Mouse (Mus musculus): ENCODE results near the gene Thg1l. TPM values are rescaled to one million over a fixed set of nuclear protein-coding genes. Genes with fewer than 3 reads are reported as not detected.
A peak's percentile ranks its signal among the peaks of the same experiment; 100 is the strongest.

Gene Thg1l
- total RNA-seq, 2 experiments from 2014 or later = 12.4 to 12.7 TPM

GRCm38 (mm10) chr11:45937478-45937877, 17.8 kb downstream of the Thg1l start:
- intact Hi-C loops (cut with DNase I) = no loop called here
- peak in 1 of 2 experiments; percentile 67 for DNase-seq (ENCODE audit: low spot score in 2 of 2)

GRCm38 (mm10) chr11:45932771-45933170, 22.5 kb downstream of the Thg1l start:
- intact Hi-C loops (cut with DNase I) = no loop called here
- DNase-seq (ENCODE audit: low spot score in 2 of 2) = no peak

DNA sequence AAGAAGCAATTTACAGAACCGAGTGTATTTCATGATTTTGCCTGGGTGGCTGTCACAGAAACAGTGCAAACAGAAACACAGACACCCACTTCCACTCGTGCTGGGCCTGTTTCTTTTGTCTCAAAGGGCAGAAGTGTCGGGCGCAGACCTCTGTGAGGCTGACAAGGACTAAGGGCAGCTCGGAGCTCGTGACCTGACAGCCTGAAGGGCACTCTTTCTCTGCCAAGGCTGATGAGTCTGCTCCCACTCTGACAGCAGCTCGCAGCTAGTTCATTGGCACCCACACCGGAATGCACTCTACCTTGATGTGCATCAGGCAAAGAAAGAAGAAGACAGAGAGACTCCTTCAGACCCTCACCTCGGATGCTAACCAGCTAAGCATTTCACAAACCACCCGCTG, 25.8 kb downstream of the Thg1l start:
- DNase-seq (ENCODE audit: low spot score in 2 of 2) = no peak
- intact Hi-C loops (cut with DNase I) = no loop called here

GRCm38 (mm10) chr11:45927456-45927855, 27.8 kb downstream of the Thg1l start:
- intact Hi-C loops (cut with DNase I) = loop anchor here (2.0 kb wide), 1 partner anchor 1317 kb away; no protein-coding TSS in a partner anchor
- no peak for DNase-seq (ENCODE audit: low spot score in 2 of 2)

- intact Hi-C loops (cut with DNase I) = loop anchor here (1.0 to 2.0 kb wide), 2 partner anchors 1316 to 1340 kb away; no protein-coding TSS in a partner anchor
- peak; percentile 79 to 85 for DNase-seq (ENCODE audit: low spot score in 2 of 2)
Observed at GRCm38 (mm10) chr11:45926640-45927082, 28.6 kb downstream of the Thg1l start.

- intact Hi-C loops (cut with DNase I) = no loop called here
Observed at GRCm38 (mm10) chr11:45925436-45925835, 29.9 kb downstream of the Thg1l start.

DNA sequence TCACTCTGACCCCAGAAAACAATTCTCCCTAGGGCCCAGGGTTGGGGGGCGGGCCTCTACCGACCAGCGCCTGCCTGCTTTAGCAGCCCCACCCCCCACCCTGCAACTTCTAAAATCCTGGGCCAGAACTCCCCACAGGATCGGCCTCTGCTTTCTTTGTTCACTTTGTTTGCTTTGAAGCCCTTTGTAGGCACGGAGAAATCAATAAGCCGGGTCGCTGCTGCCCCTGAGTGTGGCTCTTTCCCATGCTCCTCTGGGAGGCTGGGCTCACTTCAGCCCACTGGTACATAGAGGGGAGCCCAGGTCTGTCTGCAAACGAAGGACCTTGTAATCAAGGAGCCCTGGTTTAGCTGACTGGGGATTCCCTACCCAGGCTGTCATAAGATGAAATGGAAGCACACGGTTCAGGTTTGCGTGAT, 33.8 kb downstream of the Thg1l start:
- no peak for DNase-seq (ENCODE audit: low spot score in 2 of 2)
- intact Hi-C loops (cut with DNase I) = no loop called here

More at GRCm38 (mm10) chr11:45925436-45925835, 29.9 kb downstream of the Thg1l start:
- no peak for DNase-seq (ENCODE audit: low spot score in 2 of 2)

DNA sequence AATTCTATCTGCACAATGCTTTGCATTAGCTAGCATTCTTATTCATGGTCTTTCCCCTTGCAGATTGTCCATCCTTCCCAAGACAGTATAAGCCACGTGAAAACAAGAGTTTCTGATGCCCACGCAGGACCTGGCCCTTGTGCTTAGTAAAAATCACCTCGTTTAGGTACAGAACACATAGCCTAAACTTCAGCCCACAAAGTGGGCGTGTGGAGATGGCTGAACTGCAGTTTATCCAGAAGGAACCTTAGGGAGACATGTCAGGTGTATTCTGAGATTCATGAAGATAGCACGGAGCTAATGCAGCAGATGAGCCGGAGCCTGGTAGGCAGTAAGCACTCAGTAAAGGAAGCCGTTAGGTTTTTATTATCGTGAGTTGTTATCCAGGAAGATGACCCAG, 34.3 kb downstream of the Thg1l start:
- DNase-seq (ENCODE audit: low spot score in 2 of 2) = no peak
- intact Hi-C loops (cut with DNase I) = no loop called here

DNA sequence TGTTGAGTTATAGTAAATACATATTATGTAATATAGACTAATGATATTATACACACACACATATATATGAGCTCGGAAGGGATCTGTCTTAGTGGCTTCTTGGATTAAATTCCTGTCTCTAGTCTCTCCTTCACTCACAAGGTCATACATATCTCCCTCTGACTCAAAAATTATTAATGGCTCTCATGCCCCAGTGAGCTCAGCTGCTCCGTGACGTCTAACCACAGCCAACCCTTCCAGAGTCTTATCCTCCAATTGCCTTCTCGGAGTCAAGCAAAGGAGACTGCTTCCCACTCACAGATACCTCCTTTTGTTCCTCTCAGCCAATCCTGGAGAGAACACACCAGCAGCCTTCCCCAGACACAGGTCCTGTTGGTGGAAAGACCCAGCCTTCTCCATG, 36.5 kb downstream of the Thg1l start:
- intact Hi-C loops (cut with DNase I) = no loop called here
- no peak for DNase-seq (ENCODE audit: low spot score in 2 of 2)

GRCm38 (mm10) chr11:45918018-45918417, 37.3 kb downstream of the Thg1l start:
- no peak for DNase-seq (ENCODE audit: low spot score in 2 of 2)
- intact Hi-C loops (cut with DNase I) = no loop called here

GRCm38 (mm10) chr11:45916196-45916595, 39.1 kb downstream of the Thg1l start:
- intact Hi-C loops (cut with DNase I) = no loop called here
- DNase-seq (ENCODE audit: low spot score in 2 of 2) = no peak

DNA sequence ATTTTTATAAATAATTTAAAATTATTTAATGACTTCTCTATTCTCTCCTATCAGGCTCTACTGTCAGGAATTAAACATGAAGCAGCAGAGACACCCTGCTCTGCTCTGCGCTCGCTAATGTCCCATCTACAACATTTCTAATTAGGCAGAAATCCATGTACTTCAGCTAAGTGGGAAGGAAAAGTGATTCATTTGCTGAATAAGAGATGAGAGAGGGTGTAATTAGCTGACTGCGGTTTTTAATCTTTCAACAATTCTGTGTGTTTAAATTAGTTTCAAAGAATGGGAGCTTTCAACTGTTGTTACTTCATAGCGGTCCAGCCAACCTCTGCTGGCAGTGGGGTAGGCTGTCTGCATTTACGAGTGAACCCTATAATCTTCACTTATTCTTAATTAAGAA, 44.6 kb downstream of the Thg1l start:
- intact Hi-C loops (cut with DNase I) = no loop called here
- DNase-seq (ENCODE audit: low spot score in 2 of 2) = no peak

DNA sequence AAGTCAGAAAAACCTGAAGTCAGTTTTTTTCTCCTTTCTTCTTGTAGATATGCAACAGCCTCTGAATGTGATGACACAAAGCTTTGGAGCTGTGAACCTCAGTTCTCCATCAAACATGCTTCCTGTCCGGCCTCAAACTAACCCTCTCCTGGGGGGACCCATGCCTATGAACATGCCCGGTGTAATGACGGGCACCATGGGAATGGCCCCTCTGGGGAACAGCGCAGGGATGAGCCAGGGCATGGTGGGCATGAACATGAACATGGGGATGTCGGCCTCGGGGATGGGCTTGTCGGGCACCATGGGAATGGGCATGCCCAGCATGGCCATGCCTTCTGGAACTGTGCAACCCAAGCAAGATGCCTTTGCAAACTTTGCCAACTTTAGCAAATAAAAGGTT, 46.4 kb downstream of the Thg1l start:
- DNase-seq (ENCODE audit: low spot score in 2 of 2) = no peak
- intact Hi-C loops (cut with DNase I) = no loop called here

- DNase-seq (ENCODE audit: low spot score in 2 of 2) = no peak
Observed at GRCm38 (mm10) chr11:45908070-45908469, 47.2 kb downstream of the Thg1l start.

GRCm38 (mm10) chr11:45907301-45907700, 48.0 kb downstream of the Thg1l start:
- DNase-seq (ENCODE audit: low spot score in 2 of 2) = no peak
- intact Hi-C loops (cut with DNase I) = no loop called here

More at GRCm38 (mm10) chr11:45908070-45908469, 47.2 kb downstream of the Thg1l start:
- intact Hi-C loops (cut with DNase I) = no loop called here

GRCm38 (mm10) chr11:45906109-45906786, 49.0 kb downstream of the Thg1l start:
- intact Hi-C loops (cut with DNase I) = no loop called here

GRCm38 (mm10) chr11:45900233-45901015, 54.9 kb downstream of the Thg1l start:
- no peak for DNase-seq (ENCODE audit: low spot score in 2 of 2)
- intact Hi-C loops (cut with DNase I) = no loop called here

More at GRCm38 (mm10) chr11:45906109-45906786, 49.0 kb downstream of the Thg1l start:
- DNase-seq (ENCODE audit: low spot score in 2 of 2) = no peak

GRCm38 (mm10) chr11:45897392-45897791, 57.9 kb downstream of the Thg1l start:
- DNase-seq (ENCODE audit: low spot score in 2 of 2) = peak in 1 of 2 experiments; percentile 48
- intact Hi-C loops (cut with DNase I) = no loop called here

Measured in left cerebral cortex, postnatal 25 days (tissue).